10 mouse cellular contexts compared by ENCODE assay signal in the genomic region with DNA sequence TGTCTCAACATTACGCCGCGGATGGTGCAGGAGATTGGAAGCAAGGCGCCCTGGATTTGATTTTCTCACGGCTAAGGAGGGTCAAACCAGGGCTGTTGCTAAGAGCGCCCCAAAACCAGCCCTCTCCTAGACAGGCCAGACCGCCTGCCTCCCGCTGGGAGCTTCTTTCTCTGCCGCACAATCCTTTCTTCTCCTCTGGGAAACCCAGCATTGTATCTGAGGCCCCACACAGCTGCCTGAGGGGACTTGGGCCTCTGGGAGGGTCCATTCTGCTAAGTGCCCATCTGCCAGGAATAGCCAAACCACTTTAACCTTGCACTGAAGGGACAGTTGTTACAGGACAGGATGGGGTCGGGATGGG. TPM values are rescaled to one million over a fixed set of nuclear protein-coding genes. Genes with fewer than 3 reads are reported as not detected.
A peak's percentile ranks its signal among the peaks of the same experiment; 100 is the strongest.
DNase-seq lines count a peak whose midpoint lies in the region; ATAC-seq lines count a peak whose summit lies in the region.
"Had no signal": no experiment of that assay in that cellular context is flagged by ENCODE, and none has a peak within 500 bp of the region (broad histone marks: within the 10 kb centered on the region; RNA-seq: fewer than 3 reads in every experiment).

No protein-coding gene starts in this region.

- peak overlapping the region; percentile 94 for H3K4me2 ChIP-seq in heart, embryonic 12.5 days
- H3K4me2 ChIP-seq in liver, embryonic 12.5 days: peak overlapping the region; percentile 69
- peak overlapping the region; percentile 90 for H3K4me2 ChIP-seq in stomach, embryonic 16.5 days (ENCODE audit: low read depth, low read length)

- DNase-seq in heart, adult 18-20 months: no peak
- peak; percentile 65 for DNase-seq in MN1 (ENCODE audit: low spot score)
- DNase-seq in forebrain, embryonic 10.5 days (ENCODE audit: extremely low spot score, low spot score): peak; percentile 82
- no peak for DNase-seq in ovary, postnatal 14 days (ENCODE audit: low spot score)
- DNase-seq in lung, postnatal 4 days: no peak

- H3K4me1 ChIP-seq in heart, embryonic 12.5 days (replicated peaks): peaks cover 17% of the 10 kb centered on the region
- H3K4me1 ChIP-seq in forebrain, embryonic 10.5 days: peaks cover 53% of the 10 kb centered on the region
- H3K4me1 ChIP-seq in liver, embryonic 12.5 days: no peaks in the 10 kb centered on the region
- peaks cover 15% of the 10 kb centered on the region; the same call in 1 of the 2 replicates for H3K4me1 ChIP-seq in stomach, embryonic 16.5 days (ENCODE audit: control insufficient read depth, insufficient read depth, low read length)

- peak overlapping the region; percentile 58 for H3K4me3 ChIP-seq in heart, embryonic 12.5 days
- H3K4me3 ChIP-seq in forebrain, embryonic 10.5 days: peak overlapping the region; percentile 71
- H3K4me3 ChIP-seq in liver, embryonic 12.5 days: peak overlapping the region; percentile 42
- peak overlapping the region; percentile 56 for H3K4me3 ChIP-seq in stomach, embryonic 16.5 days (replicated peaks; ENCODE audit: low read length)

- WGBS in heart, embryonic 12.5 days: 1% methylated on average over 10 of the region's 10 CpGs
- 1% methylated on average over 10 of the region's 10 CpGs for WGBS in forebrain, embryonic 10.5 days
- WGBS in liver, embryonic 12.5 days (ENCODE audit: insufficient replicate concordance): 13% methylated on average over 10 of the region's 10 CpGs
- WGBS in stomach, embryonic 16.5 days: 1% methylated on average over 10 of the region's 10 CpGs

- no peaks in the 10 kb centered on the region for H3K9me3 ChIP-seq in heart, embryonic 12.5 days (replicated peaks)
- no peaks in the 10 kb centered on the region for H3K9me3 ChIP-seq in forebrain, embryonic 10.5 days
- H3K9me3 ChIP-seq in liver, embryonic 12.5 days (replicated peaks): no peaks in the 10 kb centered on the region
- H3K9me3 ChIP-seq in stomach, embryonic 16.5 days (replicated peaks; ENCODE audit: control insufficient read depth, low read length): no peaks in the 10 kb centered on the region
- H3K9me3 ChIP-seq: G1E had no signal

- H3K9ac ChIP-seq in heart, embryonic 12.5 days: peak overlapping the region; percentile 72
- peak overlapping the region; percentile 46; the same call in 1 of the 2 replicates for H3K9ac ChIP-seq in liver, embryonic 12.5 days
- H3K9ac ChIP-seq in stomach, embryonic 16.5 days (ENCODE audit: low read length): peak overlapping the region; percentile 75

- H3K27ac ChIP-seq in heart, embryonic 12.5 days (ENCODE audit: poor library complexity, severe bottlenecking): no peak overlapping the region; the same call in 1 of the 2 replicates
- peak overlapping the region; percentile 95 for H3K27ac ChIP-seq in forebrain, embryonic 10.5 days
- H3K27ac ChIP-seq in liver, embryonic 12.5 days: no peak overlapping the region
- H3K27ac ChIP-seq in stomach, embryonic 16.5 days (ENCODE audit: low read length): no peak overlapping the region

- peaks cover 13% of the 10 kb centered on the region for H3K36me3 ChIP-seq in heart, embryonic 12.5 days
- H3K36me3 ChIP-seq in forebrain, embryonic 10.5 days (replicated peaks): peaks cover 47% of the 10 kb centered on the region
- peaks cover 18% of the 10 kb centered on the region for H3K36me3 ChIP-seq in liver, embryonic 12.5 days
- peaks cover 4% of the 10 kb centered on the region for H3K36me3 ChIP-seq in stomach, embryonic 16.5 days (ENCODE audit: control insufficient read depth, insufficient read depth, low read length)

- H3K27me3 ChIP-seq in heart, embryonic 12.5 days (replicated peaks): no peaks in the 10 kb centered on the region
- H3K27me3 ChIP-seq in forebrain, embryonic 10.5 days (ENCODE audit: poor library complexity, severe bottlenecking): no peaks in the 10 kb centered on the region
- H3K27me3 ChIP-seq in liver, embryonic 12.5 days (replicated peaks): peaks cover 31% of the 10 kb centered on the region
- H3K27me3 ChIP-seq in stomach, embryonic 16.5 days (ENCODE audit: control insufficient read depth, insufficient read depth, low read length): no peaks in the 10 kb centered on the region

- peak; percentile 39; the same call in 1 of the 2 replicates for ATAC-seq in heart, embryonic 12.5 days (ENCODE audit: insufficient number of reproducible peaks, low FRiP score)
- no peak for ATAC-seq in liver, embryonic 12.5 days
- peak; percentile 38; the same call in 1 of the 2 replicates for ATAC-seq in stomach, embryonic 16.5 days (ENCODE audit: insufficient read depth, low FRiP score)

RNA-seq across cellular contexts. Expression of a gene that starts 0.3 kb away (rescaled TPM):
- 10.0 and 10.2 TPM in 2 replicates for polyA plus RNA-seq in heart, embryonic 12.5 days (2016; fragmentation: Nextera tagmentation; extraction: Ambion mirVana)
- total RNA-seq in heart, adult 18-20 months (2021): under 1 TPM; 0.39 to 0.57 TPM
- 83.4 and 104 TPM in 2 replicates for polyA plus RNA-seq in forebrain, embryonic 10.5 days (2016; fragmentation: Nextera tagmentation; extraction: Ambion mirVana)
- 0.76 and 0.77 TPM in 2 replicates for polyA plus RNA-seq in liver, embryonic 12.5 days (2016; fragmentation: Nextera tagmentation; extraction: Ambion mirVana)
- 20.3 and 21.6 TPM in 2 replicates for polyA plus RNA-seq in stomach, embryonic 16.5 days (2015; fragmentation: Nextera tagmentation; extraction: Ambion mirVana)
- total RNA-seq: G1E; hematopoietic stem cell, adult 5-6 weeks had no signal
- polyA plus RNA-seq: G1E had no signal

RNA-seq across cellular contexts. Expression of a gene that starts 18.0 kb away (rescaled TPM):
- polyA plus RNA-seq in heart, embryonic 12.5 days (2016; fragmentation: Nextera tagmentation; extraction: Ambion mirVana): 29.1 and 31.1 TPM in 2 replicates
- total RNA-seq in heart, adult 18-20 months (2021): 10 to 100 TPM; 17.9 to 18.8 TPM
- polyA plus RNA-seq in forebrain, embryonic 10.5 days (2016; fragmentation: Nextera tagmentation; extraction: Ambion mirVana): 41.2 and 41.4 TPM in 2 replicates
- 22.7 and 24.3 TPM in 2 replicates for polyA plus RNA-seq in liver, embryonic 12.5 days (2016; fragmentation: Nextera tagmentation; extraction: Ambion mirVana)
- 25.6 and 26.7 TPM in 2 replicates for polyA plus RNA-seq in stomach, embryonic 16.5 days (2015; fragmentation: Nextera tagmentation; extraction: Ambion mirVana)

RNA-seq across cellular contexts. Expression of a gene that starts 31.3 kb away (rescaled TPM):
- polyA plus RNA-seq in heart, embryonic 12.5 days (2016; fragmentation: Nextera tagmentation; extraction: Ambion mirVana): not detected in 2 replicates
- not detected for total RNA-seq in heart, adult 18-20 months (2021)
- polyA plus RNA-seq in forebrain, embryonic 10.5 days (2016; fragmentation: Nextera tagmentation; extraction: Ambion mirVana): 0.31 and 0.42 TPM in 2 replicates
- polyA plus RNA-seq in liver, embryonic 12.5 days (2016; fragmentation: Nextera tagmentation; extraction: Ambion mirVana): 0.29 and 0.44 TPM in 2 replicates
- polyA plus RNA-seq in stomach, embryonic 16.5 days (2015; fragmentation: Nextera tagmentation; extraction: Ambion mirVana): 0.26 and 0.29 TPM in 2 replicates
- polyA plus RNA-seq: G1E had no signal

Comparison
In these comparisons a context has a peak if more than half of its experiments do, and no peak if none do; other contexts are left out.
1. DNase-seq: peak in MN1 (single experiment) and forebrain, embryonic 10.5 days (single experiment); none in heart, adult 18-20 months (0 of 2), ovary, postnatal 14 days (single experiment) and lung, postnatal 4 days (0 of 2).
2. Peak in every context shown above with its lines, with median percentiles within 50 percentile points of each other: H3K4me2 ChIP-seq, H3K4me3 ChIP-seq and H3K9ac ChIP-seq.